Mouse (Mus musculus): Measurements from ENCODE around the gene Ypel2.

- TF ChIP-seq CTCF (IDR thresholded peaks at IDR 0.05; ENCODE audit: low read depth) (no peak), EP300 (IDR thresholded peaks at IDR 0.05; ENCODE audit: low read depth) (no peak)
These were observed 19.1 kb downstream of the Ypel2 start for GRCm38 (mm10) chr11:86974401-86974800.
